Mouse (Mus musculus) hindbrain, postnatal 0 days (tissue): ENCODE results near the gene Mtmr14. TPM values are rescaled to one million over a fixed set of nuclear protein-coding genes. Genes with fewer than 3 reads are reported as not detected.

Experiments used
- ATAC-seq: fragments of 200-750 bp; cut with Nextera tagmentation; 2 replicates; pipeline ENCODE4 v1.8.0; 2017; ENCODE audit warnings: mild to moderate bottlenecking, moderate TSS enrichment, moderate library complexity
- DNase-seq: peaks from one replicate; pipeline ENCODE4 v3.0.0-alpha.2; 2015; ENCODE audit warnings: low spot score
- H3K27ac ChIP-seq: fragments of 300-500 bp; sonication (generic); 2 replicates; pipeline ENCODE4 v1.5.1; 2014; ENCODE audit warnings: mild to moderate bottlenecking
- H3K27me3 ChIP-seq: fragments of 300-500 bp; sonication (generic); 2 replicates; pipeline ENCODE4 v1.6.1; 2014; ENCODE audit warnings: low read length, mixed read lengths; ENCODE audit not compliant: insufficient read depth
- H3K36me3 ChIP-seq: fragments of 300-500 bp; sonication (generic); 2 replicates; pipeline ENCODE4 v1.6.1; 2014; ENCODE audit warnings: low read length, mixed read lengths; ENCODE audit not compliant: insufficient read depth
- H3K4me1 ChIP-seq: fragments of 300-500 bp; sonication (generic); 2 replicates; pipeline ENCODE4 v1.6.1; 2014; ENCODE audit warnings: antibody characterized with exemption, low read length, mixed read lengths; ENCODE audit not compliant: insufficient read depth
- H3K4me2 ChIP-seq: fragments of 300-500 bp; sonication (generic); 2 replicates; pipeline ENCODE4 v1.6.1; 2014; ENCODE audit warnings: low read depth, mild to moderate bottlenecking, low read length, moderate library complexity, mixed read lengths
- H3K4me3 ChIP-seq: fragments of 300-500 bp; sonication (generic); 2 replicates; pipeline ENCODE4 v1.5.1; 2014; ENCODE audit warnings: low read length
- H3K9ac ChIP-seq: fragments of 300-500 bp; sonication (generic); replicated peaks from 2 replicates; pipeline ENCODE4 v1.6.1; 2014; ENCODE audit warnings: mild to moderate bottlenecking, low read length, moderate library complexity, mixed read lengths
- H3K9me3 ChIP-seq: fragments of 300-500 bp; sonication (generic); 2 replicates; pipeline ENCODE4 v1.6.1; 2016; ENCODE audit warnings: low read length, mixed read lengths
- CTCF ChIP-seq: IDR thresholded peaks from 2 replicates; pipeline ENCODE4 v1.5.1; 2016; ENCODE audit warnings: antibody characterized with exemption, control low read depth, low read depth
- WGBS: fragments of 180-500 bp; shearing (Covaris S2); extraction: QIAGEN DNeasy Blood & Tissue Kit; methylation state at CpG from one replicate; pipeline ENCODE4 v1.1.7; 2014; 5-methylcytosine and 5-hydroxymethylcytosine counted together
- polyA plus RNA-seq: library from polyadenylated mRNA; unstranded; fragments of >200 nt; fragmentation: Nextera tagmentation; extraction: Ambion mirVana; gene quantifications from 2 replicates; pipeline ENCODE4 v1.2.1, GENCODE M21; 2015
- total RNA-seq: library from RNA; depleted of rRNA; stranded (reverse); fragments of >200 nt; gene quantifications from 2 replicates; pipeline ENCODE4 v1.2.3, GENCODE M21; 2014; rRNA removed

Gene Mtmr14
- total and polyA plus RNA-seq, 2 experiments from 2014 or later = 29.1 to 49.8 TPM

DNA sequence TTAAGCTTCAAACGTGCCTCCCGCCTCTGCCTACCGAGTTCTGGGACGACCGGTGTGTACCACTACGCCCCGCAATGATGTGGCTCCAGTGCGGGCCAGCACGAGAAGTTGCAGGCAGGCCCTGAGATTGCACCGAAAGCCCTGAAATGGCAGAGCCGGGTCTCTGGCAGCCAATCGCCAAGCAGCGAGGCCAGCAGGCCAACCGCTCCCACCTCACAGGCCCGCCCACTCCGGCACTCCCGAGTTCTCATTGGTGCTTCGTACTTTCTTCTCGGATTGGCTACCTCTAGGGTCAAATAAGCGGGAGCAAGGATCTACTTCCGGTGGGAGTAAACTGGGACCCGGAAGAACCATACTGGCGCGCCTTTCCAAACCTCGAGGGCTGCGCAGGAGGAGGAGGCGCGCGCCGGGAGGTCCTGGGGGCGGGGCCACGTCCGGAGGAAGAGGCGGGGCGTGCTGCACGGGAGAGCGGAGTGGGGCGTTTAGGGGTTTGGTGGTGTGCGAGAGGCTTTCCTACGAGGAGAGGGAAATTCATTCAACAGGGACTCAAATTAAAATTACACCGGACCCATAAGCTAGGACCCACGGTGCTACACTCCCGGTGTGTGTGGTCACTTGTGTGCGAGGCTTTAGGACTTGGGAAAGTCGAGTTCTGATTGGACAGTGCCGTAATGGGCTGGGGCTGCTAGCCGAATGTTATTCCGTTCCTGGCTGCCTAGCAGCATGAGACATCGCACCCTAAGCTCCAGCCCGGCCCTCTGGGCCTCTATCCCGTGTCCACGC, 89.1 kb downstream of the Mtmr14 start, which contains the start of gene Ogg1:
TSS of gene Ogg1 (plus strand) at position 440 of the 783 bp plus-strand sequence.
- H3K4me3 ChIP-seq = peak within 1 kb of the TSS; percentile 54
- peak within 1 kb of the TSS; percentile 87 for H3K4me2 ChIP-seq
- ATAC-seq (peak; percentile 99), DNase-seq (peak; percentile 98)
- peaks cover 36% of the 10 kb centered on the region for H3K36me3 ChIP-seq
- no peak for TF ChIP-seq CTCF
- H3K27ac ChIP-seq = peak within 1 kb of the TSS; percentile 90
- H3K9me3 ChIP-seq = no peaks in the 10 kb centered on the region
- peaks cover 4% of the 10 kb centered on the region; the same call in 1 of the 2 replicates for H3K4me1 ChIP-seq
- H3K9ac ChIP-seq = peak within 1 kb of the TSS; percentile 74
- no peaks in the 10 kb centered on the region for H3K27me3 ChIP-seq
- WGBS = under 1% methylated on average over 52 of the region's 52 CpGs

- TF ChIP-seq CTCF = no peak
- Histone ChIP-seq H3K9me3 (no peaks in the 10 kb centered on the region), H3K36me3 (peaks cover 18% of the 10 kb centered on the region), H3K27me3 (no peaks in the 10 kb centered on the region), H3K9ac (no peak overlapping the region), H3K4me3 (no peak overlapping the region), H3K27ac (no peak overlapping the region), H3K4me1 (peaks cover 4% of the 10 kb centered on the region; the same call in 1 of the 2 replicates), H3K4me2 (no peak overlapping the region)
- DNase-seq = no peak
- ATAC-seq = no peak
- 87% methylated on average over 1 of the region's 1 CpGs for WGBS
These were observed 91.8 kb downstream of the Mtmr14 start for GRCm38 (mm10) chr6:113329396-113329795.

DNA sequence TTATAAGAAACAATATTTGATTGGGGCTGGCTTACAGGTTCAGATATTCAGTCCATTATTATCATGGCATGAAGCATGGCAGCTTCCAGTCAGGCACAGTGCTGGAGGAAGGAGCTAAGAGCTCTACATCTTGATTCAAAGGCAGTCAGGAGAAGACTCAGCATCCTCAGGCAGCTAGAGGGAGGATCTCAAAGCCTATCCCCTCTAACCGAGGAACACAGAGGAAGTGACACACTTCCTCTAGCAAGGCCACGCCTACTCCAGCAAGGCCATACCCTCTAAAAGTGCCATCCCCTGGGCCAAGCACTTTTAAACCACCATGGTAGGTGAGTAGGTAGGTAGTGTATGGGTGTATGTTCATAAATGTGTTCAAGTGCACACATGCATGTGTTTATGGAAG, 92.9 kb downstream of the Mtmr14 start:
- 61% methylated on average over 2 of the region's 2 CpGs for WGBS
- no peak for TF ChIP-seq CTCF
- DNase-seq = no peak

More for the DNA sequence above, 92.9 kb downstream of the Mtmr14 start:
- H3K9ac ChIP-seq = no peak overlapping the region
- ATAC-seq = no peak
- H3K36me3 ChIP-seq = peaks cover 17% of the 10 kb centered on the region
- no peak overlapping the region for H3K4me2 ChIP-seq
- no peak overlapping the region for H3K27ac ChIP-seq
- peaks cover 4% of the 10 kb centered on the region; the same call in 1 of the 2 replicates for H3K4me1 ChIP-seq
- H3K4me3 ChIP-seq = no peak overlapping the region
- no peaks in the 10 kb centered on the region for H3K27me3 ChIP-seq
- H3K9me3 ChIP-seq = no peaks in the 10 kb centered on the region

Other genes starting within 250 kb of the Mtmr14 start
- 29.3 and 42.2 TPM in 2 replicates for gene Thumpd3, start 191.6 kb upstream of the Mtmr14 start, total RNA-seq
- 45.3 and 45.5 TPM in 2 replicates for gene Thumpd3, start 191.6 kb upstream of the Mtmr14 start, polyA plus RNA-seq
- 82.3 and 94.4 TPM in 2 replicates for gene Setd5, start 160.5 kb upstream of the Mtmr14 start, total RNA-seq
- gene Setd5, start 160.5 kb upstream of the Mtmr14 start, polyA plus RNA-seq = 47.1 and 50.0 TPM in 2 replicates
- 64.9 and 72.9 TPM in 2 replicates for gene Lhfpl4, start 42.5 kb upstream of the Mtmr14 start, total RNA-seq
- 50.9 and 56.0 TPM in 2 replicates for gene Lhfpl4, start 42.5 kb upstream of the Mtmr14 start, polyA plus RNA-seq
- 4.2 and 16.9 TPM in 2 replicates for gene Cpne9, start 44.5 kb downstream of the Mtmr14 start, total RNA-seq
- gene Cpne9, start 44.5 kb downstream of the Mtmr14 start, polyA plus RNA-seq = 16.1 and 18.6 TPM in 2 replicates
- 34.4 and 34.6 TPM in 2 replicates for gene Brpf1, start 69.3 kb downstream of the Mtmr14 start, total RNA-seq
- gene Brpf1, start 69.3 kb downstream of the Mtmr14 start, polyA plus RNA-seq = 12.3 and 12.8 TPM in 2 replicates
- 14.6 and 17.9 TPM in 2 replicates for gene Ogg1, start 89.1 kb downstream of the Mtmr14 start, total RNA-seq
- 8.6 and 8.9 TPM in 2 replicates for gene Ogg1, start 89.1 kb downstream of the Mtmr14 start, polyA plus RNA-seq
- gene Camk1, start 106.1 kb downstream of the Mtmr14 start, total RNA-seq = 96.5 and 105 TPM in 2 replicates
- 109 and 111 TPM in 2 replicates for gene Camk1, start 106.1 kb downstream of the Mtmr14 start, polyA plus RNA-seq
- gene Tada3, start 140.0 kb downstream of the Mtmr14 start, total RNA-seq = 26.2 and 33.1 TPM in 2 replicates
- 57.5 and 61.8 TPM in 2 replicates for gene Tada3, start 140.0 kb downstream of the Mtmr14 start, polyA plus RNA-seq
- 178 and 195 TPM in 2 replicates for gene Arpc4, start 140.3 kb downstream of the Mtmr14 start, total RNA-seq
- 475 and 479 TPM in 2 replicates for gene Arpc4, start 140.3 kb downstream of the Mtmr14 start, polyA plus RNA-seq
- gene Ttll3, start 151.4 kb downstream of the Mtmr14 start, total RNA-seq = 11.9 and 13.1 TPM in 2 replicates
- gene Ttll3, start 151.4 kb downstream of the Mtmr14 start, polyA plus RNA-seq = 10.3 and 11.6 TPM in 2 replicates
- 20.8 and 23.6 TPM in 2 replicates for gene Rpusd3, start 181.5 kb downstream of the Mtmr14 start, total RNA-seq
- gene Rpusd3, start 181.5 kb downstream of the Mtmr14 start, polyA plus RNA-seq = 24.2 and 27.3 TPM in 2 replicates
- gene Cidec, start 197.9 kb downstream of the Mtmr14 start, total RNA-seq = not detected in 2 replicates
- gene Cidec, start 197.9 kb downstream of the Mtmr14 start, polyA plus RNA-seq = not detected in 2 replicates
- gene Jagn1, start 204.7 kb downstream of the Mtmr14 start, total RNA-seq = 48.6 and 57.9 TPM in 2 replicates
- 80.2 and 82.3 TPM in 2 replicates for gene Jagn1, start 204.7 kb downstream of the Mtmr14 start, polyA plus RNA-seq
- gene Il17re, start 220.6 kb downstream of the Mtmr14 start, total RNA-seq = 0.10 TPM in 1 of 2 replicates, not detected in the other
- 0.48 and 0.75 TPM in 2 replicates for gene Il17re, start 220.6 kb downstream of the Mtmr14 start, polyA plus RNA-seq
- 7.3 and 9.0 TPM in 2 replicates for gene Il17rc, start 233.6 kb downstream of the Mtmr14 start, total RNA-seq
- 5.2 and 7.0 TPM in 2 replicates for gene Il17rc, start 233.6 kb downstream of the Mtmr14 start, polyA plus RNA-seq
- 41.6 and 51.1 TPM in 2 replicates for gene Creld1, start 245.5 kb downstream of the Mtmr14 start, total RNA-seq
- 60.2 and 65.0 TPM in 2 replicates for gene Creld1, start 245.5 kb downstream of the Mtmr14 start, polyA plus RNA-seq